Mouse (Mus musculus) stomach, embryonic 14.5 days (tissue): ENCODE measurements around the gene Drc1. TPM values are rescaled to one million over a fixed set of nuclear protein-coding genes. Genes with fewer than 3 reads are reported as not detected.

ENCODE experiments used
- ATAC-seq: fragments of 200-750 bp; cut with Nextera tagmentation; 2 replicates; pipeline ENCODE4 v1.8.0; 2017; ENCODE audit warnings: low read depth, moderate TSS enrichment; ENCODE audit not compliant: insufficient number of reproducible peaks, insufficient read depth, low FRiP score
- H3K27ac ChIP-seq: fragments of 300-500 bp; sonication (generic); 2 replicates; pipeline ENCODE4 v1.5.1; 2014; ENCODE audit warnings: mild to moderate bottlenecking, low read length, moderate library complexity, mixed read lengths
- H3K27me3 ChIP-seq: fragments of 300-500 bp; sonication (generic); 2 replicates; pipeline ENCODE4 v1.6.1; 2014; ENCODE audit warnings: low read length, control low read depth, mixed read lengths; ENCODE audit not compliant: control insufficient read depth, insufficient read depth
- H3K36me3 ChIP-seq: fragments of 300-500 bp; sonication (generic); 2 replicates; pipeline ENCODE4 v1.6.1; 2014; ENCODE audit warnings: mild to moderate bottlenecking, control low read depth, low read length, moderate library complexity, mixed read lengths; ENCODE audit not compliant: control insufficient read depth, insufficient read depth
- H3K4me1 ChIP-seq: fragments of 300-500 bp; sonication (generic); 2 replicates; pipeline ENCODE4 v1.6.1; 2014; ENCODE audit warnings: low read length, control low read depth, mixed read lengths; ENCODE audit not compliant: control insufficient read depth, insufficient read depth
- H3K4me2 ChIP-seq: fragments of 300-500 bp; sonication (generic); replicated peaks from 2 replicates; pipeline ENCODE4 v1.6.1; 2014; ENCODE audit warnings: low read depth, low read length, control low read depth
- H3K4me3 ChIP-seq: fragments of 300-500 bp; sonication (generic); 2 replicates; pipeline ENCODE4 v1.5.1; 2014; ENCODE audit warnings: low read depth, low read length, control low read depth
- H3K9ac ChIP-seq: fragments of 300-500 bp; sonication (generic); replicated peaks from 2 replicates; pipeline ENCODE4 v1.6.1; 2014; ENCODE audit warnings: low read depth, mild to moderate bottlenecking, control low read depth, low read length, moderate library complexity, mixed read lengths
- H3K9me3 ChIP-seq: fragments of 300-500 bp; sonication (generic); 2 replicates; pipeline ENCODE4 v1.6.1; 2016; ENCODE audit warnings: low read depth, low read length, control low read depth; ENCODE audit not compliant: control insufficient read depth
- WGBS: fragments of 180-500 bp; shearing (Covaris S2); extraction: QIAGEN DNeasy Blood & Tissue Kit; methylation state at CpG from one replicate; pipeline ENCODE4 v1.1.7; 2014; 5-methylcytosine and 5-hydroxymethylcytosine counted together
- polyA plus RNA-seq: library from polyadenylated mRNA; unstranded; fragments of >200 nt; fragmentation: Nextera tagmentation; extraction: Ambion mirVana; gene quantifications from 2 replicates; pipeline ENCODE4 v1.2.1, GENCODE M21; 2014

The Drc1 gene
- polyA plus RNA-seq = 0.60 and 0.64 TPM in 2 replicates

DNA sequence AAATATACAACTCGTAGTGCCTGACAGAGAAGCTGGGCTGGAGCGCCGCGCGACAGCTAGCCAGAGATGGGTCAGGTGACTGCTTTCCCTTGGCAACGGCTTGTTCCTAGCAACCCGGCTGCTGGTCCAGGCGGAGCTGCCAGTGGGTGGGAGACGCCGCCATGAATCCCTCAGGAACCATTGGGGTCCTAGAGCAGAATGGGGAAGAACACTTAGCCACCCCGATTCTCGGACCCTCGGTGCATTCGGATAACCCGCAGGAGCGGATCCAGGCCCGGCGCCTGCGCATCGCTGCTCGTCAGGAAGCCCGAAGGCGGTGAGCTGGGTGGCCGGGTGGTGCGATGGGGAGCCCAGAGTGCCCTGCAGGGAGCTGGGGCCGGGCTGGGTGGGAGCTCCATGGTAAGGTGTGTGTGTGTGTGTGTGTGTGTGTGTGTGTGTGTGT lies at the start of gene Drc1:
Drc1 (plus strand) TSS at position 98 of the 442 bp plus-strand sequence.
- ATAC-seq = peak; percentile 42; the same call in 1 of the 2 replicates

GRCm38 (mm10) chr5:30231891-30232270 lies 49.3 kb upstream of the Drc1 start:
- ATAC-seq = no peak
- Histone ChIP-seq H3K9ac (peak overlapping the region; percentile 45), H3K4me1 (peaks cover 10% of the 10 kb centered on the region; the same call in 1 of the 2 replicates), H3K27ac (peak overlapping the region; percentile 44; the same call in 1 of the 2 replicates), H3K4me2 (peak overlapping the region; percentile 84), H3K36me3 (no peaks in the 10 kb centered on the region), H3K27me3 (no peaks in the 10 kb centered on the region), H3K4me3 (peak overlapping the region; percentile 86), H3K9me3 (no peaks in the 10 kb centered on the region)
- 43% methylated on average over 16 of the region's 16 CpGs for WGBS

More for the DNA sequence above, at the start of gene Drc1:
- Histone ChIP-seq H3K27me3 (no peaks in the 10 kb centered on the region), H3K4me2 (peak within 1 kb of the TSS; percentile 46), H3K36me3 (no peaks in the 10 kb centered on the region), H3K4me1 (no peaks in the 10 kb centered on the region; the same call in 1 of the 2 replicates), H3K27ac (no peak within 1 kb of the TSS), H3K4me3 (peak within 1 kb of the TSS; percentile 16), H3K9me3 (0 out of 2 replicates have a peak, but pooled peaks cover 3% of the 10 kb centered on the region), H3K9ac (no peak within 1 kb of the TSS)
- WGBS = 2% methylated on average over 26 of the region's 26 CpGs

DNA sequence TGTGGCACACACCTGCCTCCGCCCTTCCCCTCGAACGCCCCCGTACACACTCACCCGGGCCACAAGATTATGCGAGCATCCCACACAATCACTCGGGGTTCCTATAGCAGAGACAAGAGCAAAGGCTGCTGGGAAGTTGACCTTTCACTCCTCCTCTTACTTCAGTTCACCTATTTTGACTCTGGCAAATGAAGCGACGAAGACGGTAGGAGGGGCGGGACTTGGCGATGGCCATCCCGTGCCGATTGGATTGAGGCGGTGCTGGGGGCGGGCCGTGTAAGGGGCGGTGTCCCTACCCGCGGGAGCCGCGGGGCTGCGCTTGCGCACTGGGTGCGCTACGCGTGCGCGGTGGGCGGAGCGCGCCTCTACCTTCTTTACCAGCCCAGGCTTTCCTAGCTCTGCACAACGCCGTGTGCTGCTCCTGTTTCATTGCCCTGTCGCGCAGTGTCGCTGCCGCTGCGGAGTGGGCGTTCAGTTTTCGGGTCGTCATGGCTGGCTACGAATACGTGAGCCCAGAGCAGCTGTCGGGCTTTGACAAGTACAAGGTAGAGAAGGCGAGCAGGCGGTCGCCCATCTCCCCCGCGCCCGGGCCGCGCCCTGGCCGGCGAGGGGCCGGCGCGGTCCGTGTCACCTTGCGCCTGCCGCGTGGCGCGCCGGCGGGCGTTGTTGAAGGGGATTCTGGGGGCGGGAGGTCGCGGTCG lies 48.8 kb upstream of the Drc1 start, which contains the start of gene Selenoi:
Selenoi (plus strand) TSS at position 311 of the 701 bp plus-strand sequence.
- Histone ChIP-seq H3K27ac (peak within 1 kb of the TSS; percentile 69), H3K4me2 (peak within 1 kb of the TSS; percentile 84), H3K9me3 (no peaks in the 10 kb centered on the region), H3K4me1 (peaks cover 10% of the 10 kb centered on the region; the same call in 1 of the 2 replicates), H3K9ac (peak within 1 kb of the TSS; percentile 76), H3K4me3 (peak within 1 kb of the TSS; percentile 86), H3K36me3 (no peaks in the 10 kb centered on the region), H3K27me3 (no peaks in the 10 kb centered on the region)
- WGBS = 1% methylated on average over 71 of the region's 71 CpGs
- peak; percentile 99 for ATAC-seq

- Histone ChIP-seq H3K9ac (peak overlapping the region; percentile 76), H3K4me2 (peak overlapping the region; percentile 84), H3K27me3 (no peaks in the 10 kb centered on the region), H3K4me1 (peaks cover 10% of the 10 kb centered on the region; the same call in 1 of the 2 replicates), H3K27ac (peak overlapping the region; percentile 69), H3K9me3 (no peaks in the 10 kb centered on the region), H3K36me3 (no peaks in the 10 kb centered on the region), H3K4me3 (peak overlapping the region; percentile 86)
- whole genome bisulfite sequencing = 4% methylated on average over 15 of the region's 15 CpGs
- no peak for ATAC-seq
Observed at GRCm38 (mm10) chr5:30233042-30233441, 48.1 kb upstream of the Drc1 start.

DNA sequence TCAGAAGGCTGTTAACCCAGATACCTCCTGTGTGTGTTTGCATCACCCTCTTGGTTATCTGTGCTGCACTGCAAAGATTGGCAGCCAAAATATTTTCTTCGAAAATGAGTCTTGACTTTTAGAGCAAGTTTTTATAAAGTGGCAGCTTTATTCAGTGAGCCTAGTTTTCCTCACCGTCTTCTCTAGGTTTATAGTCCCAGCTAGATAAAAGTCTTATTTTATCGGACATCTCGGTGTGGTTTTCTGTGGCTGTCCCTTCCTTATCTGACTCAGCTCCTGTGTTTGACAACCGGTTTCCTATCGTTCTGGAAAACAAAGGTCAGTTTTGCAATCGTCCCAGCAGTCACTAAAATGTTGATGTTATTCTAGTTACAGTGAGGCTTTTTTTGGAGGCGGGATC lies 47.2 kb upstream of the Drc1 start:
- no peak for ATAC-seq
- H3K27me3 ChIP-seq = no peaks in the 10 kb centered on the region
- H3K9ac ChIP-seq = no peak overlapping the region
- H3K4me2 ChIP-seq = peak overlapping the region; percentile 84
- H3K36me3 ChIP-seq = no peaks in the 10 kb centered on the region
- H3K27ac ChIP-seq = no peak overlapping the region
- H3K9me3 ChIP-seq = no peaks in the 10 kb centered on the region
- 0 out of 2 replicates have a peak overlapping the region, but pooled peaks have one; percentile 86 for H3K4me3 ChIP-seq
- peaks cover 10% of the 10 kb centered on the region; the same call in 1 of the 2 replicates for H3K4me1 ChIP-seq
- WGBS = 52% methylated on average over 8 of the region's 8 CpGs

DNA sequence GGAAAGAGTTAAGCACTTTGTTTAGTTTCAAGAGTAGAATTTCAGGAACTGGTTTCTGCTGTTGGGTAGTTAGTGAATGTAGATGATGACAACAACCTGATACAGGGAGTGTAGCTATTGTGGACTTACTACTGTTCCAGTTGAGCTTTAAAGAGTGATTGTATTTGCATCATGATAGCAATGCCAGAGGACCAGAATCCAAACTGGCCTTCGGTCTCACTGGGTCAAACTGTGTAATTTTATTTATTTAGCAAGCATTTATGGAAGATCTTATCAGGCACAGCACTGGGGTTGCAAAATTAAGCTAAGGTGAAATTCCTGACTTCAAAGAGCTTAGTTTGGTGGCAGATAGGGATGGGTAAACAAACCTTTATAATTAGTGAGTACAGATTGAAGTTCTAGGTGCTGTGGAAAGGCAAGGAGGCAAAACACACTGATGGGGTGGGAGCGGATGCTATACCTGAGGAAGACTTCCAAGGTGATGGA lies 45.5 kb upstream of the Drc1 start:
- Histone ChIP-seq H3K4me1 (peaks cover 10% of the 10 kb centered on the region; the same call in 1 of the 2 replicates), H3K27ac (no peak overlapping the region), H3K9ac (no peak overlapping the region), H3K4me2 (no peak overlapping the region), H3K36me3 (no peaks in the 10 kb centered on the region), H3K27me3 (no peaks in the 10 kb centered on the region), H3K4me3 (no peak overlapping the region), H3K9me3 (no peaks in the 10 kb centered on the region)
- ATAC-seq = no peak
- WGBS = 76% methylated on average over 2 of the region's 2 CpGs

GRCm38 (mm10) chr5:30238533-30238932 lies 42.7 kb upstream of the Drc1 start:
- Histone ChIP-seq H3K4me1 (peaks cover 3% of the 10 kb centered on the region; the same call in 1 of the 2 replicates), H3K9me3 (no peaks in the 10 kb centered on the region), H3K27ac (no peak overlapping the region), H3K4me3 (no peak overlapping the region), H3K4me2 (no peak overlapping the region), H3K36me3 (no peaks in the 10 kb centered on the region), H3K9ac (no peak overlapping the region), H3K27me3 (no peaks in the 10 kb centered on the region)
- no peak for ATAC-seq
- WGBS = 87% methylated on average over 5 of the region's 5 CpGs

DNA sequence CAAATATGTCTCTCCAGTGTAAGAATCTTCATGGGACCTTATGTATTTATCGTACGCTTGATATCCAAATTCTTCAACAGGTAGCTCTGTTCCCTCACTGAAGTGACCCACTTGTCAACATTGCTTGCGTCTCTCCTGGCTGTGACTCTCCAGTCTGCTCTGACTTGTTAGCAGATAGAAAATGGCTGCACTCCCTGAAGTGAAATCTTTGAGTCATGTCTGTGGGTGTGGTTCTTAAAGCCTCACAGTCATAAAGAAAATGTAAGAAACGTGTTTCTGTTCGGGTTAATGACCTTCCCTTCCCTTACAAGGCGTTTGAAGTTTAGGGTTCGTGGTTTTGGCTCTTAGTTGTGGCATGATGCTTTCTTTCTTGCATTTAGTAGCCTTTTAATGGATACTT lies 40.6 kb upstream of the Drc1 start:
- H3K9me3 ChIP-seq = no peaks in the 10 kb centered on the region
- WGBS = 83% methylated on average over 7 of the region's 7 CpGs
- peaks cover 2% of the 10 kb centered on the region; the same call in 1 of the 2 replicates for H3K4me1 ChIP-seq
- H3K4me3 ChIP-seq = no peak overlapping the region
- H3K9ac ChIP-seq = no peak overlapping the region
- no peak for ATAC-seq
- H3K36me3 ChIP-seq = no peaks in the 10 kb centered on the region
- no peak overlapping the region for H3K4me2 ChIP-seq
- H3K27ac ChIP-seq = no peak overlapping the region
- H3K27me3 ChIP-seq = no peaks in the 10 kb centered on the region
